Mouse (Mus musculus): ENCODE results near the gene Ccdc177.

DNA sequence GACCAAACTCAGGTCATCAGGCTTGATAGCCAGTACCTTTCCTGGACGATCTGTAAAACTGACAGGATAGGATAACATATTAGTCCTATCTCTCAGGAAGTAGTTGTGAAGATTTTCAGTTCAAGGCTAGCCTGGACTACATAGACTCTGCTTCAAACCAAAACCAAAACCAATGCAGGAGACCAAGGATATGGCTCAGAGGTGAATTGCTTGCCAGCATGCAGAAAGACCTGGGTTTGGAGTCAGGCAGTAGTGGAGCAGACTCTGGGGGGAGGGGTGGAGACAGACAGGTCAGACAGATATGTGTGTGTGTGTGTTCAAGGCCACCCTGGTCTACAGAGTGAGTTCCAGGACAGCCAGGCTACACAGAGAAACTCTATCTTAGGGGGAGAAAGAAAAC, 26.1 kb upstream of the Ccdc177 start:
- TF ChIP-seq POLR2A (IDR thresholded peaks at IDR 0.05; ENCODE audit: borderline replicate concordance, low read depth, low read length) (no peak), CTCF (IDR thresholded peaks at IDR 0.05; ENCODE audit: low read depth, low read length) (no peak)
